Mouse (Mus musculus): ENCODE measurements around the gene Npas1.

Gene Npas1

GRCm38 (mm10) chr7:16417141-16417771, 60.3 kb downstream of the Npas1 start:
- no peak for DNase-seq (ENCODE audit: low read depth)

- DNase-seq (ENCODE audit: low read depth): no peak
Observed at GRCm38 (mm10) chr7:16415426-16415825, 62.1 kb downstream of the Npas1 start.

- DNase-seq (ENCODE audit: low read depth): no peak
Observed at GRCm38 (mm10) chr7:16412930-16413329, 64.6 kb downstream of the Npas1 start.

DNA sequence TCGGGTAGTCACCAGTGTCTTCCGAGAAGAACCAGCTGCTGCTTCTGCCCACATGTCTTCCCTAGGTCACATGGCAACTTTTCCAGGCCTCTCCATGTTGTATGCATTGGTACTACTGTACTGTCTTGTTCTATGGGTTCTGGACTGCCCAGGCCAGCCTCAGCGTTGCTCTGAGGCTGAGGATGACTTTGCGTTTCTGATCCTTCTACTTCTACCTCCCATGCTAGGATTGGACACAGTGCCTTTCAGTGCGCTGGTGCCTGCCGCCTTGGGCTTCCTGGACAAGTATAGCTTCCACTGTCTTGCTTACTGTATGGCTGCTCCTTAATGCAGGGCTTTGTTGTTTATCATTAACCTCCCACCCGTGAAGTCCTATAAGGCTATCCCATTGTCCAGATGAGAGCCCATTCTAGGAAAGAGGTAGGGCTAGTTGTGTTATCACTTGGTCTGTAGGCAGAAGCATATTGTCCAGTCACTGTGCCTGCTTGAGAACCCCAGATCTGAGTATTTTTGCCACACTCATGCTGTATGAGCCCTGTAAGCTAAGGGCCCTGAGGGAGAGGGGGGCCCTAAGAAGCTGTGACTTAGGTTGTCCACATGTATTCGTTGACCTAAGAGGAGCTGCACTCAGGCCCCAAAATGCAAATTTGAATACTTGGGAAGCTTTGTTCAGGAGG, 65.2 kb downstream of the Npas1 start:
- no peak for DNase-seq (ENCODE audit: low read depth)

- DNase-seq (ENCODE audit: low read depth): no peak
Observed at GRCm38 (mm10) chr7:16411100-16411499, 66.4 kb downstream of the Npas1 start.

DNA sequence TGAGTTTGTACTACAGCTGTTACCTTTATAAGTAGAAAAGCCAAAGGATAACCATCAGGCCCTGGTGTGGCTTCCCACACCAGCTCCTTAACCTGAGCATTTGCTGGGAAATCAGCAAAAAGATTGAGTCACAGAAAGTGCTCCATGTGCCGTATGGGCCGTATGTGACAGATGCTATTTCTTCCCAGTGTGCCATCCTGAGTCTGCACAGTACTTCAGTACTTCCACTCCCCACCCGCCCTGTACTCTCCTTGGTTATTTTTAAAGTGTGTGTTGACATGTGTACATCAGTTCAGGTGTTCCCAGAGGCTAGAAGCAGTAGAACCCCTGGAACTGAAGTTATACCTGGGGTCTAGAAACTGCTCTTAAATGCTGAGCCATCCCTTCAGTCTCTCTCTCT, 70.5 kb downstream of the Npas1 start:
- DNase-seq (ENCODE audit: low read depth): peak; percentile 31

All from naive thymus-derived CD4-positive, alpha-beta T cell, adult 2 months (primary cell).